In the genomic region with DNA sequence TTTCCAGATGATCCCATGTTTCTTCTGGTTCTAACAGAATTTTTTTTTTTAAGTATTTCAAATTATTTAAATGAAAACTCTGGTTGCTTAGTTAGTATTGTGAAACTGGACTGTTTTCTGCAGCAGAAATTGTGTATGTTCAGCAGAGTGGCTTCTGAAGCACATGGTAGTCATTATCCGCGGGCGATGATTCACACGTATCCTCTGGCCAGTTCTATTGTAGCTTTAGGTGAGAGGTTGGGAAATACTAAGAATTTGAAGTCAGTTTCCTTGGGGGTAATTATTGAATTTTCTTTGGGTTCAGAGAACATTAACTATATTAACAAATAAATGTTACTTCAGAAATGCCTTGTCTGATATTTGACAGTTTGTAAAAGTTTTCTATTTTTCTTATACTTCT, we compare ENCODE assay signal across 17 mouse cellular contexts.
"Had no signal": no experiment of that assay in that cellular context is flagged by ENCODE, and none has a peak within 500 bp of the region (broad histone marks: within the 10 kb centered on the region; RNA-seq: fewer than 3 reads in every experiment).

No protein-coding gene starts in this region.

- H3K4me2 ChIP-seq: limb, embryonic 12.5 days; liver, embryonic 13.5 days; lung, embryonic 15.5 days; midbrain, embryonic 11.5 days; midbrain, embryonic 15.5 days; neural tube, embryonic 13.5 days had no signal

- ATAC-seq: liver, postnatal 0 days; midbrain, embryonic 15.5 days had no signal

- H3K4me3 ChIP-seq: limb, embryonic 12.5 days; liver, embryonic 13.5 days; lung, embryonic 15.5 days; megakaryocyte, embryonic 14.5 days; midbrain, embryonic 15.5 days; neural tube, embryonic 13.5 days had no signal

- H3K9me3 ChIP-seq: limb, embryonic 12.5 days; liver, embryonic 13.5 days; lung, embryonic 15.5 days; megakaryocyte, embryonic 14.5 days; midbrain, embryonic 15.5 days; neural tube, embryonic 13.5 days had no signal

- H3K36me3 ChIP-seq: limb, embryonic 12.5 days; liver, embryonic 13.5 days; lung, embryonic 15.5 days; midbrain, embryonic 15.5 days had no signal

- DNase-seq: kidney, postnatal 25 days; layer of hippocampus, adult 9-11 months; layer of hippocampus, postnatal 36 days; liver; liver, embryonic 13.5 days; liver, postnatal 0 days; lung, postnatal 14 days; right cerebral cortex, postnatal 25 days; thymus, postnatal 4 days had no signal

- H3K27me3 ChIP-seq: limb, embryonic 12.5 days; liver, embryonic 13.5 days; lung, embryonic 15.5 days; megakaryocyte, embryonic 14.5 days; midbrain, embryonic 15.5 days; neural tube, embryonic 13.5 days had no signal

- H3K27ac ChIP-seq: limb, embryonic 12.5 days; liver, embryonic 13.5 days; lung, embryonic 15.5 days; macrophage; midbrain, embryonic 15.5 days; neural tube, embryonic 13.5 days; stomach, postnatal 0 days had no signal

- H3K9ac ChIP-seq: limb, embryonic 12.5 days; liver, embryonic 13.5 days; liver, postnatal 0 days; lung, embryonic 15.5 days; midbrain, embryonic 15.5 days; neural tube, embryonic 13.5 days had no signal

- H3K4me1 ChIP-seq: limb, embryonic 12.5 days; liver, embryonic 13.5 days; lung, embryonic 15.5 days; midbrain, embryonic 15.5 days had no signal
